Mouse (Mus musculus): Measurements from ENCODE around the gene St6gal2.

Gene St6gal2

DNA sequence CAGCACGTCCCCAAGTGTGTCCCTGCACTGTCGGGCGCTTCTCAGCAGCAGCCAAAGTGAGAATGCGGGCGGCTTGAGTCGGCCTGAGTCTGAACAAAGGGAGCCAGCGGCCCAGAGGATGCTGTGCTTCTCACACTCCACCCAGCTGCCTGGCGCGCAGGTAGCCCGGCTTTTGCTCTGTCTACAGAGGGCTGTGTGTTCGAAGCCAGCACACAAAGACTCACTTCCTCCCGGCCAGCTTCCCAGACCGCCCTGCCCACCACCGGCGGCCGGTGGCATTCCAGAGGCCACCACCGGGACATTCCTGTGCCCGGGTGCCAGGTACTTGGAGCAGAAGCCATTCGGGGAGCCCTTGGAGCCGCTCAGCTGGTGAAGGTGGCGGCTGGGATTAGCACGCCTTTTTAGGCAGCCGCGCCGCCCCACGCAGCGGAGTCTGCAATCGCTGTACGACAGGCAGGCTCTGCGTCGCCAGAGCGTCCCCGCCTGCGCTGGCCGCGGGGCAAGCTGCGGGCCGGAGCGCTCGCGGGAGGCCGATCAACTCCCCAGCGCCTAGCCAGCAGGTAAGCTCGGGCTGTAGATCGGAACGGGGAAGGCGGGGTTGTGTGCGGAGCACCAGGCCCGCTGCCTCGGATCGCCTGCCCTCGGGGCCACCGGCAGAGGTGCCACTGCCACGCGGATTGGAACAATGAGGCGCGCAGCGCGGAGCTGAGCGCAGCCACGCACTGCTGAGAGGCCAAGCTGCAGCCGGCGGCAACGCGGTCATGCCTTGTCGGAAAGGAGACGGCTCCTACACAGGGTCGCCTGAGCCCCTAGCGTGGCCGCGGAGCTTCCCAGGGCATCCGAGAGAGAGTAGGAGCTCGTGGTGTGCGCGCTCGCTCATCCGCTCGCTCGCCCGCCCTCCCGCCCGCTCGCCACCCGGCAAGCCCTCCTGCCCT lies at the start of gene St6gal2:
Gene St6gal2 (plus strand): TSS at position 133 of the 935 bp plus-strand sequence.
- Histone ChIP-seq H3K27me3 (ENCODE audit: control insufficient read depth, insufficient read depth, low read length, poor library complexity, severe bottlenecking) (no peaks in the 10 kb centered on the region), H3K36me3 (ENCODE audit: control insufficient read depth, insufficient read depth, low read length, poor library complexity, severe bottlenecking) (no peaks in the 10 kb centered on the region)
- DNase-seq (ENCODE audit: low read depth, low spot score): no peak

- no peaks in the 10 kb centered on the region for H3K27me3 ChIP-seq (ENCODE audit: control insufficient read depth, insufficient read depth, low read length, poor library complexity, severe bottlenecking)
- DNase-seq (ENCODE audit: low read depth, low spot score): no peak
- no peaks in the 10 kb centered on the region for H3K36me3 ChIP-seq (ENCODE audit: control insufficient read depth, insufficient read depth, low read length, poor library complexity, severe bottlenecking)
These were observed 39.1 kb upstream of the St6gal2 start for GRCm38 (mm10) chr17:55406043-55406442.

DNA sequence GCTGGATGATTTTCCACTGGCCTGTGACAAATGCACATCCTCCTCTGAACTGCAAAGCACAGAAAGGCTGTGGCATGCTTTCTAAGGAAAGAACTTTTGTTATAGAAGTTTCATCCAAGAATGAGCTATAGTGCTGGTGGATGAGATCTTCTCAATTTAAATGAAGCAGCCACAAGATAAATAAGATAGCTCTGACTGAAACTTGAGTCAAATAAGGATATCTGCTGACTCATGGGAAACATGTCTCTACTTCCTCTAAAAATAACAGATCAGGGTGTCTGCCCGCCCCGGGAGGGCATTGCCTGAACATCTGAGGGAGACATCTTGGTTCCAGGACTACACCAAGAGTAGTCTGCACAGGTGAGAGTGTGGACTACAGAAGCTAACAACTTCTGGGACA lies 28.7 kb upstream of the St6gal2 start:
- no peak for DNase-seq (ENCODE audit: low read depth, low spot score)
- no peaks in the 10 kb centered on the region for H3K27me3 ChIP-seq (ENCODE audit: control insufficient read depth, insufficient read depth, low read length, poor library complexity, severe bottlenecking)
- H3K36me3 ChIP-seq (ENCODE audit: control insufficient read depth, insufficient read depth, low read length, poor library complexity, severe bottlenecking): no peaks in the 10 kb centered on the region

- Histone ChIP-seq H3K27me3 (ENCODE audit: control insufficient read depth, insufficient read depth, low read length, poor library complexity, severe bottlenecking) (no peaks in the 10 kb centered on the region), H3K36me3 (ENCODE audit: control insufficient read depth, insufficient read depth, low read length, poor library complexity, severe bottlenecking) (no peaks in the 10 kb centered on the region)
- no peak for DNase-seq (ENCODE audit: low read depth, low spot score)
These were observed 974 bp downstream of the St6gal2 start for GRCm38 (mm10) chr17:55446185-55446527.

GRCm38 (mm10) chr17:55446698-55447097 lies 1.5 kb downstream of the St6gal2 start:
- no peaks in the 10 kb centered on the region for H3K27me3 ChIP-seq (ENCODE audit: control insufficient read depth, insufficient read depth, low read length, poor library complexity, severe bottlenecking)
- no peaks in the 10 kb centered on the region for H3K36me3 ChIP-seq (ENCODE audit: control insufficient read depth, insufficient read depth, low read length, poor library complexity, severe bottlenecking)
- DNase-seq (ENCODE audit: low read depth, low spot score): no peak

- no peak for DNase-seq (ENCODE audit: low read depth, low spot score)
- Histone ChIP-seq H3K36me3 (ENCODE audit: control insufficient read depth, insufficient read depth, low read length, poor library complexity, severe bottlenecking) (no peaks in the 10 kb centered on the region), H3K27me3 (ENCODE audit: control insufficient read depth, insufficient read depth, low read length, poor library complexity, severe bottlenecking) (no peaks in the 10 kb centered on the region)
These were observed 5.8 kb downstream of the St6gal2 start for GRCm38 (mm10) chr17:55450943-55451342.

DNA sequence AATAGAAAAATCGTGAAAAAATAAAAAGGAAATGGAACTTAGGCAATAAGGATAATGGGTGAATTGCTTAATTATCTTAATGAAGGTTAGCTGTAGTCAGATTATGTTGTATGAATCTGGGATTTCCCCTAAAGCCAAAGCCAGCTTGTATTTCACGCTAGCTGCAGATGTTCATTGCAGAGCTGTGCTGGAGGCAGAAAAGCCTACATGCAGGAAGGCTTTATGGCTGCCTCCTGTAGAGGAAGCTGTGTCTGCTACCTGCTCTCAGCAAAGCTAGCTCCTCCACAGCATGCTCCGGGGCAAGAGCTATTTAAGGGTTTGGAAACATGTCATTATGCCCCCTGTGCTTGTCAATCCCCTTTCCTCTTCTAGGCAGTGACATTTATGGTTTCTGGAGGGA lies 9.3 kb downstream of the St6gal2 start:
- no peaks in the 10 kb centered on the region for H3K27me3 ChIP-seq (ENCODE audit: control insufficient read depth, insufficient read depth, low read length, poor library complexity, severe bottlenecking)

GRCm38 (mm10) chr17:55460187-55460586 lies 15.0 kb downstream of the St6gal2 start:
- DNase-seq (ENCODE audit: low read depth, low spot score): no peak
- no peaks in the 10 kb centered on the region for H3K27me3 ChIP-seq (ENCODE audit: control insufficient read depth, insufficient read depth, low read length, poor library complexity, severe bottlenecking)

More for the DNA sequence above, 9.3 kb downstream of the St6gal2 start:
- DNase-seq (ENCODE audit: low read depth, low spot score): no peak
- H3K36me3 ChIP-seq (ENCODE audit: control insufficient read depth, insufficient read depth, low read length, poor library complexity, severe bottlenecking): no peaks in the 10 kb centered on the region

DNA sequence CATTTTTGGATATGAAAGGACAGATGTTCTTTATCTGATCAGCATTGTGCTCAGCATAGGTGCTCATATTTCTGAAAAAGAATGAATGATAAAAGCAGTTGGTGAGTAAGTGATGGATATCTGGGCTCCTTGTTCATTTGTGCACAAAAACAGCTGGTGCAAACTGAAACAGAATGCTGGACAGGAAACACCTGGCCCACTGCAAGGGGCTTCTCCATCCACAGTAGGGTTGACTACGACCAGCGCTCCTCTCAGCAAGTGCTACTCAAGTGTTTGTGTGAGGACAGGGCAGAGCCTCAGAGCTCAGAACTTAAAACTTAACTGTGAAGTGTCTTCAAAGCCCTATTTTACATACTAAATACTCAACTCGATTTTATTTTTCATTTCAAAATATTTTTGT lies 22.4 kb downstream of the St6gal2 start:
- H3K36me3 ChIP-seq (ENCODE audit: control insufficient read depth, insufficient read depth, low read length, poor library complexity, severe bottlenecking): no peaks in the 10 kb centered on the region
- DNase-seq (ENCODE audit: low read depth, low spot score): no peak
- no peaks in the 10 kb centered on the region for H3K27me3 ChIP-seq (ENCODE audit: control insufficient read depth, insufficient read depth, low read length, poor library complexity, severe bottlenecking)

More at GRCm38 (mm10) chr17:55460187-55460586, 15.0 kb downstream of the St6gal2 start:
- H3K36me3 ChIP-seq (ENCODE audit: control insufficient read depth, insufficient read depth, low read length, poor library complexity, severe bottlenecking): no peaks in the 10 kb centered on the region

DNA sequence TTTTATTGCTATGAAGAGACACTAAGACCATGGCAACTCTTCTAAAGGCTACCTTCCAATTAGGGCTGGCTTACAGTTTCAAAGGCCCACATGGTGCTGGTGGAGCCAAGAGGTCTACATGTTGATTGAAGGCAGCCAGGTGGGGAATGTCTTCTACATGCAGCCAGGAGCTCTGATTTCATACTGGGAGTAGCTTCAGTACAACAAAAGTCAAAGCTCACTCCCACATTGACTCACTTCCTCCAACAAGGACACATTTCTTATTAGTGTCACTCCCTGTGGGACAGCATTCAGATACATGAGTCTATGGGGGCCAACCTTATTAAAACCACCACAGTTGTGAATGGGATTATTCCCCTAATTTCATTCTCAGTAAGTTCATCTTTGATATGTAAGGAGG lies 23.8 kb downstream of the St6gal2 start:
- no peak for DNase-seq (ENCODE audit: low read depth, low spot score)
- no peaks in the 10 kb centered on the region for H3K36me3 ChIP-seq (ENCODE audit: control insufficient read depth, insufficient read depth, low read length, poor library complexity, severe bottlenecking)
- H3K27me3 ChIP-seq (ENCODE audit: control insufficient read depth, insufficient read depth, low read length, poor library complexity, severe bottlenecking): no peaks in the 10 kb centered on the region

GRCm38 (mm10) chr17:55475974-55476373 lies 30.8 kb downstream of the St6gal2 start:
- no peaks in the 10 kb centered on the region for H3K36me3 ChIP-seq (ENCODE audit: control insufficient read depth, insufficient read depth, low read length, poor library complexity, severe bottlenecking)
- no peak for DNase-seq (ENCODE audit: low read depth, low spot score)
- no peaks in the 10 kb centered on the region for H3K27me3 ChIP-seq (ENCODE audit: control insufficient read depth, insufficient read depth, low read length, poor library complexity, severe bottlenecking)

- DNase-seq (ENCODE audit: low read depth, low spot score): no peak
- H3K36me3 ChIP-seq (ENCODE audit: control insufficient read depth, insufficient read depth, low read length, poor library complexity, severe bottlenecking): no peaks in the 10 kb centered on the region
These were observed 32.2 kb downstream of the St6gal2 start for GRCm38 (mm10) chr17:55477361-55477760.

GRCm38 (mm10) chr17:55479367-55479766 lies 34.2 kb downstream of the St6gal2 start:
- DNase-seq (ENCODE audit: low read depth, low spot score): no peak
- Histone ChIP-seq H3K27me3 (ENCODE audit: control insufficient read depth, insufficient read depth, low read length, poor library complexity, severe bottlenecking) (no peaks in the 10 kb centered on the region), H3K36me3 (ENCODE audit: control insufficient read depth, insufficient read depth, low read length, poor library complexity, severe bottlenecking) (no peaks in the 10 kb centered on the region)

More at GRCm38 (mm10) chr17:55477361-55477760, 32.2 kb downstream of the St6gal2 start:
- no peaks in the 10 kb centered on the region for H3K27me3 ChIP-seq (ENCODE audit: control insufficient read depth, insufficient read depth, low read length, poor library complexity, severe bottlenecking)

DNA sequence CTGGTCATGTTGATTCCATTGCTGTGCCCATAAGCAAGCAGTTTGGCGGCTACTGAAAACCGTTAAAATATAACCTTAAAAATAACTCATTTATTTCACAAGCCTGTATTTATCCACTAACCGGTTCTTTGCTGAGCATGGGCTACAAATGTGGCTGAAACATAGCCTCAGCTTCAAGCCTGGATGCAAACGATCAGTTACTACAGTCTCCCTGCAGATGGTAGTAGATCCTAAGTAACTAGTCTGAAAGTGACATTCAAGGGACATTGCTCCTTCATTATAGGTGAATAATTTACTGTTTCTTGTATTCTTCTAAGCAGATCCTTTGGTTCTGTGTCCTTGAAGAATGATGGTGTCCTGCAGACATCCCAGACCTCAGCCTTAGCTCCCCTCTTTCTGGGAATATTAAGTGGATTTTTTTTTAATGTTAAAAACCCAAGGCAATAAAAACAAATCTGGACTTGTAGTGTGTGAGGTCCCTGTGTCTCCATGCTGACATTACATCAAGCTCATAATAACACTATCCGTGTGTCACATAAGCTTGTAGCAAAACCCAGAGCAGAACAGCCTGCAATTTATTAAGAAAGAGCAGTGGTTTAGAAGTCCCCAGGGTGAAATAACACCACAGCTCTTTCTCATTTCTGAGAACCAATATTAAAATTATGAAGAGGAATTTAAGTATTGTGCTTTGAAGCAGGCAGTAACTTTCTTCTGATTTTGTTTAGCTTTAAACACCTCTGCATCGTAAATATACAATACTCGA lies 39.1 kb downstream of the St6gal2 start:
- no peaks in the 10 kb centered on the region for H3K36me3 ChIP-seq (ENCODE audit: control insufficient read depth, insufficient read depth, low read length, poor library complexity, severe bottlenecking)
- H3K27me3 ChIP-seq (ENCODE audit: control insufficient read depth, insufficient read depth, low read length, poor library complexity, severe bottlenecking): no peaks in the 10 kb centered on the region
- no peak for DNase-seq (ENCODE audit: low read depth, low spot score)

DNA sequence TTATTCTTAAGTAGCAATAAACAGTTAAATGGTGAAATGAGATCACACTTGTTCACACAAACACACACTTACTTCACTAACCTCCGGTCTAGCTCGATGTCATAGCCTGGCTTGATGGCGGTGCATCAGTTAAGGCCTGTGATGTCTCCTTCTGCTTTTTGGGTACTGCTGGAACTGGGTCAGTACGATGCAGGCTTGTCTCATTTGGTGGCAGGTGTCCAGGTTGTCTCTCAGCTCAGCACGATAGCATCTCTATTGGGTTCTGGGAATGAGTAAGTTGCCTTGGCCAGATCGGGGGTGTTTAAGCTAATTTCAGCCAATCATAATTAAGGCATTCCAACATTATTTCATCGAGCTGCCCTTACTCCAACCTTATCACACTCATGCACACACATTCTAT lies 86.7 kb downstream of the St6gal2 start:
- DNase-seq (ENCODE audit: low read depth, low spot score): no peak
- Histone ChIP-seq H3K27me3 (ENCODE audit: control insufficient read depth, insufficient read depth, low read length, poor library complexity, severe bottlenecking) (no peaks in the 10 kb centered on the region), H3K36me3 (ENCODE audit: control insufficient read depth, insufficient read depth, low read length, poor library complexity, severe bottlenecking) (no peaks in the 10 kb centered on the region)
